Mouse (Mus musculus): ENCODE results near the gene Atraid.

Gene Atraid

DNA sequence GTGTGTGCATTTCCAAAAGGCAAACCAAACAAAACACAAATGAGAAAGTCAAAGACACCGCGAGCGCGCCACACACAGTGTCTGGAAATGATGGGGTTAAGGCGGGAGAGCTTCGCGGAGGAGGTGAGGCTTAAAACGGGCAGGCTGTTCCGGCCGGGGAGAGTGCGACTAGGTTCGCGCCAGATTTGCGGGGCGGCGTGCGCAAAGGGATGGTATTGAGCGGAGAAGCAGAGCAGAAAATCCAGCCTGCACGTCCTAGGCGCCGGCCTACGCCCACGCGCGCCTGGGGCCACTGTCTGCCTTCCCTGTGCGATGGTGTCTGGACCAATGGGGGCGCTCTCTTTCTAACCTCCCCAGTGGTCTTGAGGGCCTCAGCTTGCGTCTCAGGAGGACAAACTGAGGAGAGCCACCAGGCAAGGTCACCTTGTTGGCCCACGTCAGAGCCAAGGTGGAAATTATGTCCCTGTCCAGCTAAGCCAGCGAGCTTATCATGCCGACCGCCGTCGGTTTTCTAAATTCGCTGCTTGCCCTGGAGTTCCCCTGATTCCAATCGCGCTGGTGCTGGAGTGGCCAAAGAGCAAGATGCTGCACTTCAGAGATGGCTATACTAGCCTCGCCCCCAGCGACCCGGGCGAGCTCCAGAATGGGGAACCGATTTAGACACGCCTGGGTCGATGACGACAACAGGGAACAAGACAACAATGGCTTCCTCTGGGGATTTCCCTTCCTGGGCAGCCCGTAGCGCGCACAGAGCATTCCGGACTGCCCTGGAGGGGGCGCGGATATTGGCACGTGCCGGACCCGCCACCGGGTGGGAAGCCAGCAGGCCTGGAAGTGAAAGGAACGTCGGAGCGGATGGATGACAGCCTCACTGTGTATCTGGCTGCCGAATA lies 46.9 kb downstream of the Atraid start:
- DNase-seq (ENCODE audit: low read depth, low spot score): no peak

DNA sequence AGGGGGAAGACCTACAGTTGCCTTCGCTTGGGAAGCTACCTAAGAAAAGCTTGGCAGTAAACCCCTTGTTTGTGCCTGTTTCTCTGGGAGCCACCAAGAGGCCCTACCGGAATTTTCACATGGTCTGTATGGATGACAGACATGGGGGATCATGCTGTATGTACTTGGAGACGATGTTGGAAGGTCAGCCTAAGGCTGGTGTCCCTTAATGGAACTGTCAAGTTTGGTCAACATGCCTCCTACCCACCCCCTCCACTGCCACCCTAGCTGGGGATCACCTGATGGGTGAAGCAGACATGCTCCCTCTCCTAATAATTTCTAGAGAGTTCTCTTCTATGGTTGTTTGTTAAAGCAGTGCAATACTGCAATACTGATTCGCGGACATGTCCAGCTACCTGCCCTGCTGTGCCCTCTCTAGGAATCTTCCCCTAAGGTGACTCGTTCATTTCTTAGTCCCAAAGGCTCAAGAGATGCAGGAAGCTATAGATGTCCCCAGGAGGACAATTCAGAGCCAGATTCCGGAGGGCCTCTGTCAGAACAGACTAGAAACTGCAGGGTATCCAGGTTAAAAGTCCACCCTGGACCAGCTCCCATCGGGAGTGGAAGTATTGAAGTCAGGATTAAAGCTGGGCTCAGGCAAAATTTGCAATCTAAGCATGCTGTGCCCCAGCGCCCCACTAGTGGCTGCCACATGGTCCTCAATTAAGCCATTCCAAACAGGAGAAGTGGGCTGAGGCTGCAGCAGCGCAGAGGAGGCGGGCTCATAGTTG lies 47.8 kb downstream of the Atraid start:
- no peak for DNase-seq (ENCODE audit: low read depth, low spot score)

Measured in retina, postnatal 7 days (tissue).